Mouse (Mus musculus) lung, adult 2 months (tissue): ENCODE measurements at regions not wholly inside any gene's neighbourhood (a gene's known extent, or its start where the extent isn't known, plus 50 kb on each side); places are given as distances from the start of the nearest gene placed in this dataset.

ENCODE experiments used
- DNase-seq: peaks from one replicate; pipeline ENCODE4 v3.0.0; 2022
- H3K4me1 ChIP-seq: fragments of 200-500 bp; 2 replicates; pipeline ENCODE4 v1.6.1; 2011; ENCODE audit warnings: low read length; ENCODE audit not compliant: control insufficient read depth, insufficient read depth
- H3K4me3 ChIP-seq: fragments of 200-500 bp; replicated peaks from 2 replicates; pipeline ENCODE3; 2011; ENCODE audit warnings: low read depth, mild to moderate bottlenecking, control low read depth, low read length; ENCODE audit errors: extremely low read depth
- CTCF ChIP-seq: fragments of 200-500 bp; IDR thresholded peaks from 2 replicates; pipeline ENCODE4 v1.5.1; 2011; ENCODE audit warnings: mild to moderate bottlenecking, low read length, control low read depth; ENCODE audit not compliant: insufficient read depth
- POLR2A ChIP-seq: fragments of 200-500 bp; IDR thresholded peaks from 2 replicates; pipeline ENCODE4 v1.6.1; 2011; ENCODE audit warnings: low read depth, mild to moderate bottlenecking, control low read depth, low read length, borderline replicate concordance; ENCODE audit errors: extremely low read depth
- WGBS: fragments of 180-500 bp; shearing (Covaris S2); methylation state at CpG from one replicate; pipeline ENCODE4 v1.1.7; 2018; 5-methylcytosine and 5-hydroxymethylcytosine counted together

DNA sequence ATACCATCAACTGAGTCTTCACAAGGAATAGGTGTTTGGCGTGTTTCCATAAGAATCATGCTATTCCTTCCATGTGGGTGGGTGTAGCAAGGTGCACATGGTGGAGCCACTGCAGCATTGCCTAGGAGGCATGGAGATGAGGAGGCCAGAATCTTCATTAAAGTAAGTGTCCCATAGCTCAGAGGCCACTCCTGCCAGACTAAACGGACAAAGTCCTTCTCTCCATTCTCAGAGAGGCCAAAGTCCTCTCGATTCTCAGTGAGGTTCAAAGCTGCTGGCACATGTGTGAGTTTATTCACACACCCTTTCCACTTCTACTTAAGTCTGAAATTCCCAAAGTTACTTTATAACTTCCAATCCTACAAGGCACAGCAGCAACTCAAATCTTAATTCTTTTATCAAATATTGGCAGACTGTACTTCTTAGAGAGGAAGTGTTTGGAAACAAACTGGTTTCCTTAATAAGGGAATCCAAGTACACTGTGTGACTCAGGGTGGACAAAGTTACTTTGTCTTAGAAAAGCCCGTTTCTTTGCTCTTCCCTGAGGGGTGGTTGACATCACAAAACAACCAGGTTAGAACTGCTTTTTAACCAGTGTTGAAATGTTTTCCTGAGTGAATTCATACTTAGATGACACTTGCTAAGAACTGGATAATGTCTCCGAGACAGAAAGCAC, 69.2 kb upstream of the Thbs1 start:
- no peak overlapping the region for H3K4me3 ChIP-seq
- no peaks in the 10 kb centered on the region; the same call in 1 of the 2 replicates for H3K4me1 ChIP-seq
- 51% methylated on average over 5 of the region's 5 CpGs for WGBS
- DNase-seq, result no peak
- no peak for TF ChIP-seq CTCF
- no peak for TF ChIP-seq POLR2A

DNA sequence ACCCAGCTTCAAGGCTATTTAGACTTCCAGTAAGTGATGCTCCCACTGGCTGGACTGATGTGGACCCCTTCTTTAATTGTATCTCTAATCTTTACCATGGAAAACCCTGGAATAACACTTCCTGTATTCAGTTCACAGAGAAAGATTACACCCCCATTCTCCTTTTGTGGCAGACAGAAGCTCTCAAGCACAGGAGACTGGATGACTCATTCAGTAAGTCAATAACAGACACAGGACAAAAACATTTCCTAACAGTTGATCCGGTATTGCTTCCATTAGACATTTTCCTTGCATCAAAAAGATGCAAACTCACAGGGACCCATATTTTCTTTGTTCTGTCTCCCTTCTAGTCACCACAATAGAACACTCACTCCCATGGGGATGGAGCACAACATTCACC, 67.0 kb upstream of the Thbs1 start:
- TF ChIP-seq CTCF (no peak), POLR2A (no peak)
- 29% methylated on average over 1 of the region's 1 CpGs for WGBS
- no peaks in the 10 kb centered on the region; the same call in 1 of the 2 replicates for H3K4me1 ChIP-seq
- H3K4me3 ChIP-seq, result no peak overlapping the region
- DNase-seq, result no peak

DNA sequence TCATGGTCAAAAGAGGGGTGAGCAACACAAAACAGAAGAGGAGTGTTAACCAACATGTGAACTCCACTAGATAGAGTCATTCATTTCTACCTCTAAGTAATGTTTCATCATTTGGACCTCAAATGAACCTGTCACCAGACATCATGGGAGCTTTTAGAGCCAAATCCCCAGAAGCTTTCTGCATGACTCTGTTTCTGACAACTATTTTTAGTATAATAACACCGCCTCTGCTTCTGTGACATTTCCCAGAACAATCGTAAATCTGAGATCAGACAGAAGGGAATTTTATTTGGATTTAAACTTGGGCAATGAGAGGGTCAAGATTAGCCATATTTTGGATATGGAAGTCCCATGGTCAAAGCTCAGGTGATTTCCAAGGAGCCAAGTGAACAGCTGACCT, 61.4 kb upstream of the Thbs1 start:
- 70% methylated on average over 2 of the region's 2 CpGs for WGBS
- DNase-seq, result no peak
- TF ChIP-seq POLR2A, result no peak
- TF ChIP-seq CTCF, result no peak

DNA sequence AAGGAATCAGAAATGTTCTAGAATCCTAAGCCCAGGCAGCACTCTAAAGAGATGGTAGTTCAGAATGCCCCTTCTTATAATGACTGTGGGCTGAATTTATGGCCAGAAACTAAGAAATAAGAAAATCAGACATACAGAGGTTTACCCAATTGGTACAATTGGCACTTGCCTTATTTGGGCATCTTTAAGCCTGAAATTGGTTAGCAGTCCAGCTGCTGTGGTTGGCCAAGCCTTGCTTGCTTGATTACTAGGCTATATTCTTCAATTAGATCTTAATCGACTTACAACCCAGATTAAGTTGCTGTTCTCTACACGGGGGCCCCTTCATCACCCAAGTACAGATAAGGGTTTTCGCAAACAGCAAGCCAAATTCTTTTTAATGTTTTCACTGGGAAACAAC, 60.1 kb upstream of the Thbs1 start:
- Histone ChIP-seq H3K4me3 (no peak overlapping the region), H3K4me1 (no peaks in the 10 kb centered on the region)
- TF ChIP-seq POLR2A, result no peak
- no peak for TF ChIP-seq CTCF
- WGBS, result 84% methylated on average over 3 of the region's 3 CpGs
- DNase-seq, result no peak

More for the DNA sequence above, 61.4 kb upstream of the Thbs1 start:
- Histone ChIP-seq H3K4me1 (no peaks in the 10 kb centered on the region; the same call in 1 of the 2 replicates), H3K4me3 (no peak overlapping the region)

DNA sequence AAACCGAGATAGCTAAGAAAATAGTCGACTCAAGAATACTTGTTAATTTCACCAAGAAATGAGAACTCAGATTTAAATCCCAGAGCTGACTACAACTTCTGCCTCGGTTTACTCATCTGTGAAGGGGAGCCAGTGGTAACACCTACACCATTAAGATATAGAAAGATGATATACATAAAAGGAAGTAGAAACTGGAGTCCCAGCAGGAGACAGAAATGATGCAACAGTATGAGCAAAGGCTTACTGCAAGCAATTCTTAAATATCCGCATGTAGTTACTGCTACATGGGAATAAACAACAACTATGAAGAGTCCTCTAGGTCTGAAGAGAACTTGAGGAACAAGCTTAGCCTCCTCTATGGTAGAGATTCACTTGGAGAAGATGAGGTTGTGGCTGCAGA, 58.2 kb upstream of the Thbs1 start:
- no peak for DNase-seq
- 93% methylated on average over 4 of the region's 4 CpGs for WGBS
- no peak overlapping the region for H3K4me3 ChIP-seq
- H3K4me1 ChIP-seq, result no peaks in the 10 kb centered on the region
- TF ChIP-seq CTCF (no peak), POLR2A (no peak)

DNA sequence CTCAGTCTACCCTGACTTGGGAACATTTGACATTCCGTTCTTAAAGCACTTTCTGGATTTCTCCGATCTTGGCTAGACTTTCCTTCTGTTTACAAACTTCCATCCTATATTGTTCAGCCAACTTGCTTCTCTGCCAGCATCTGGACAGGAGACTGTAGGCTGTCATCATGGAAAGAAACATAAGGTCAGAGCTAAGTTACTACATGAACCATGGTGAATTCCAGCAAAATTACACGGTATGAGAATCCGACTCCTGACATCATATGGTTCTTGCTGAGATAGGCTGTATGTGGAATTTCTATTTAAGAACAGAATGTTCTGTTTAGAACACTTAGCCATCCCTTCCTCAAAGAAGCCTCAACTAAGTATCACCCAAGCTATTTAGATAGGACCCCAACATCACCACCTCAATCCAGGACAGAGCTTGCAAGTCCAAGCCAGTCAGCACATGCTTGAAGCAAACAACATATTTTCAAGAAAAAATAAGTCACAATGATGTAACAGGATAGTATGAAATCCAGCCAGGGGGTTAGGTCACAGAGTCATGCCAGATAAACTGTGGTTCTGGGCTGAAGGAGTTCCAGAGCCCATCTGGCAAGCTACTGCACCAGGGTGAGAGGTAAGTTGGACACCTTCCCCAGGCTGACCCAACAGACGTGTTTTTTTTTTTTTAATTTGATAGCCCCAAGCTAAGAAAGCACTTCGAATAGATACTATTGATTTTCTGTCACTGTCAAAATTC, 52.9 kb upstream of the Thbs1 start:
- no peak for DNase-seq
- 72% methylated on average over 6 of the region's 6 CpGs for WGBS
- no peaks in the 10 kb centered on the region for H3K4me1 ChIP-seq
- no peak overlapping the region for H3K4me3 ChIP-seq
- TF ChIP-seq CTCF, result no peak
- no peak for TF ChIP-seq POLR2A

DNA sequence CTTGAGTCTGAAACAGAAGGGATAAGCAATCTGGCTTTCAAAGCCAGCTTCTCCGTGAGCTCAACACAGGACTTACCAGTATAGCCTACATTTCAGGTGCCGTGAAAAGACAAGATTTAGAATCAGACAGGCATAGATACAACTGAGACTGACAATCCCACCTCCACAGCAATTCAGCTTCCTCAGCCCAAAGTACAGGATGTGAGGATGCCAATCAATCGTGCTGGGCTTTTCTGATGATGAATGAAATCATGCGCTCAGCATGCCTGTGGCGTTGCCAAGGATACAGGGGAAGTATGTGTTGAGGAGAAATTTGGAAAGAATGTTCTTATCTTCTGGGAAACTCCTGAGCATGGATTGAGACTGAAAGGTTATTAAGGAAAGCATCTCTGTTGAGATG, 50.4 kb upstream of the Thbs1 start:
- WGBS, result 75% methylated on average over 5 of the region's 5 CpGs

More for the DNA sequence above, 50.4 kb upstream of the Thbs1 start:
- H3K4me3 ChIP-seq, result no peak overlapping the region
- DNase-seq, result no peak
- no peaks in the 10 kb centered on the region for H3K4me1 ChIP-seq
- no peak for TF ChIP-seq POLR2A
- TF ChIP-seq CTCF, result no peak
